Mouse (Mus musculus): Measurements from ENCODE around the gene Cwh43. TPM values are rescaled to one million over a fixed set of nuclear protein-coding genes. Genes with fewer than 3 reads are reported as not detected.
A peak's percentile ranks its signal among the peaks of the same experiment; 100 is the strongest.
"Not testable (repeated sequence)": the region's sequence is repeated elsewhere in the genome, so short reads cannot be mapped to it uniquely, and the experiment has no call there.

The Cwh43 gene
- total RNA-seq, 2 experiments from 2014 or later, result 0.56 to 0.86 TPM

DNA sequence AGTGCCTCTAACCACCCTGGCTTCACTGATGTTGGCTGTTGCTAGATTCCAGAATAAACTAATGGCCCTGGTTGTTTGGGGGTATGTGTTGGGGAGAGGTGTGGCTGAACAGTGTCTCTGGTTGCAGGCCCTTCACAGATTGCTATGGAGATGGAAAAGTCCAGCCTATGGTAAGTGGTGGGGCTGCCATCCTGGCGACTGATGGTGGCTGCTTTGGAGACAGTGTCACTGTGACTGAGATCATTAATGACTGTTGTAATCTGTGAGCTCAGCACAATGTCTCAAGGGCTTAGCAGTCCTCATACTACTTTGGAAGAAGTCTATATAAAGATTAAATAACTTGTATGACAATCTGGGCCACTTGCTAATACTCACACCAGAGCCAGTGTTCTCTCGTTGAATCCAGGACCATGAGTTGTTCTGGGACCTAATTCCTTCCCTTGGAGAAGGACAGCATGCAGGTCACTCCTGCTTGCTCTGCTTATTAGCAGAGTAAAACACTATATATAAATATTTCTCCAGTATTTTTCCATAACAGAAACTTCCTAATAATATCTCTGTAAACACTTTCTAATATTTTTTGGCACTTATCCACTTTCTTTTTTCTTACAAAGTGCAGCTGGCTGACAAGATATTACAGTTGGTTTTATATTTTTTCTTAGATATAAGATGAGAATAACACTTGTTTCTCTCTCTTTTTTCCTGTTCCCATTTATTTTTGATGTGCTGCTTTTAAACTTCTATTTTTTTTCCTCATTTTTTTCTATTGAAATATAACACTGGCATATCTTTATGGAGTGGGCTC lies 48.8 kb downstream of the Cwh43 start:
- no peak for TF ChIP-seq CTCF (conservative IDR thresholded peaks at IDR 0.05)

GRCm38 (mm10) chr5:73455307-73455687 lies 49.4 kb downstream of the Cwh43 start:
- DNase-seq (ENCODE audit: low spot score in 2 of 2), result no peak
- Histone ChIP-seq H3K27ac (no peak overlapping the region), H3K4me3 (no peak overlapping the region)
- TF ChIP-seq CTCF (conservative IDR thresholded peaks at IDR 0.05), result no peak

More for the DNA sequence above, 48.8 kb downstream of the Cwh43 start:
- H3K27ac ChIP-seq, result no peak overlapping the region
- DNase-seq (ENCODE audit: low spot score in 2 of 2), result no peak
- no peak overlapping the region for H3K4me3 ChIP-seq

DNA sequence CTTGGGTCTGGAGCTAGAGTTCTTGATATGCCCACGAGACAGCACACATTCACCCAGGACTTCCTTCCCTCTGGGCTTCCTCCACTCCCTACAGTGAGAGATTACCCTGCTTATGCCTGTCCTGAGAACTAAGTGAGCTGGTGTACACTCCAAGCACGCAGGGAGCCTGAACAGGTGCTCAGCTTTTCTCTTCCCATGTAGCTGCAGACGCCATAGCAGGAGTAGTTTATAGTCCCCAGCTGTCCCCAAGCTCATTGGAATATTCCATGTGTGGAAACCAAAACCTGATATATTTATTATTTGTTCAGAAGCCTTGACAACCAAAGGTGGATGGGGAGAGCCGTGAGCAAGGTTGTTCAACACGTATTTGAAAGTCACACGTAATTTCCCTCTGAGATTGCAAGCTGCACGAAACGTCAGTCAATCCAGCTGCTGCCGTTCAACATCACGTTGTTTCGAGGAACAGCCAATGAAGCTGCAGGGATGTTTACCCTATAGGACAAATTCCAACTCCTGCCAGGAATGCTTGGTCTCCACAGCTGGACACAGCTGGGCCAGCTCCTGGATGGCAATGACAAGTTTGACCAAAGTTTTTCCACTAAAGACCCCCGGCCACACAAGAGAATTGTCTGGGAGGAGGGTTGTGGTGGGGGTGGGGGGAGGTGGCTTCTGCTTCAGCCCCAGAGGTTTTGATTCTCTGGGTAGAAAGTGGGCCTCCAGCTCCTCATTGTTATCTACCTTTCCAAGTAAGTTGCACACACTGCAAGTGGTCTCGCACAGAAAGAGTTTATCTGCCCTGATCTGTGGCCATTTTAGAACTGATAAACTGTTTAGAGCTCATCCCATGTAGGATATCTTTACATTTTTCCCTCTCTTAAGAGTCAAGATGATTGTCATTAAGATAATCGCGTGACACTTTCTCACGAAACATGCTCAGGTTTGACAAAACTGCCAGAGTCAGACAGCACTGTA lies 62.9 kb downstream of the Cwh43 start:
- H3K4me3 ChIP-seq, result no peak overlapping the region
- DNase-seq (ENCODE audit: low spot score in 2 of 2), result no peak
- no peak overlapping the region for H3K27ac ChIP-seq
- TF ChIP-seq CTCF (conservative IDR thresholded peaks at IDR 0.05), result no peak

DNA sequence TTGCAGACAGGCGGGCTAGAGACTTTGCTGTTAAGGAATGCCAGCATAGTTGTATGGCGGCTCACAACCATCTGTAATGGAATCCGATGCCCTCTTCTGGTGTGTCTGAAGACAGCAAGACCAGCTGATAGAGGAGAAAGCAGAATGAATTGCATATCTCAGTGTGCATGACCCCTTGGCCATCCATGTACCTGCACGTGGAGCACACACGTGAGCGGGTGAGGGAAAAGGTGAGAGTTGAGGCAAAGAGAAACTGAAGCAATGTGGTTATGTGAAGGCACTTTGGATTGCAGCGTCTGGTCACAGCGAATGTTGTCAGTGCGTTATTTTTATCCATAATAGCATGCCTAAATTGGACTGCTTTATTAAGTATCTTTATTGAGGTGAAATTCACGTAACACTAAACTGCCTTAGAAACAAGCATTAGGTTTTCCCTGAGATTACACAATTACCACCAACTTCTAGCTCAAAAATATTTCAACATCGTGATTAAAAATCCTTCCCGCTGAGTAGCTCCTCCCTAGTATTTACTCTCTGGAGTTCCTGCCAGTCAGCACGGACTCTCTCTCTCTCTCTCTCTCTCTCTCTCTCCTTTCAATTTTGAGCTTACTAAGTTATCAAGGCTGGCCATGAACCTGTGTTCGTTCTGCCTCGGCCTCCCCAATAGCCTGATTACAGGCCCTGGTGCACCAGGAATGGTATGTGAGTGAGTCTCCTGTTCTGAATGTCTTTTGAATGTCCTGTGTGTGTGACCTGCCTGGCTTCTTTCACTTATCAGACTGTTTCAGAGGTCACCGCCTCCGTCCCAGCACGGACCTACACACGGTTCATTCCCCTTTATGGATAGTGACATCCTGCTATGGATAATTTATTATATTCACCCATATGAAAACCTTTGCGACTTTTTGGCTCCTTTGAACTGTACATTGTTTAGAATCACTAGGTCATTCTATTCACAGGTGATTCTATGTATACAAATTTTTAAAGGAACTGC lies 68.8 kb downstream of the Cwh43 start:
- TF ChIP-seq CTCF (conservative IDR thresholded peaks at IDR 0.05), result no peak
- no peak for DNase-seq (ENCODE audit: low spot score in 2 of 2)
- H3K27ac ChIP-seq, result no peak overlapping the region

DNA sequence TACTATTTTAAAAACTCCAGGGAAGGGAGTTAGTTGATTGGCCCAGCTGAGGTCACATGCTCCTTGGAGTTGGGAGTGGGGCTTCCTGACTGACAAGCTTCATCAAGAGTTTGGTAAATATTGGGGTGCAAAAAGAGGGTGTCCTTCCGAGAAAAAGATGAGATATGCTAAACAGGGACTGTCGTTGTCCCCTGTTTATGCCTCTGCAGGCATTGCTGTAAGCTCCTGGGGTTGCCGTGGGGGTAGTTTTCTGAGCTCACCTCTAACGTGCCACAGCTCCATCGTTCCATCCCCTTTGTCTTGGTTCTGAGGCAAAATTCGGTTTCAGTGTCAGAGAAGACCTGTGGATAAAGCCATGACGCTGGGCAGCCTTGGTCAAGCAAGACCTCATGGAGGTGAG lies 74.8 kb downstream of the Cwh43 start, which contains the start of gene Dcun1d4:
TSS of gene Dcun1d4 (plus strand) at position 301 of the 400 bp plus-strand sequence.
- DNase-seq (ENCODE audit: low spot score in 2 of 2), result no peak
- Histone ChIP-seq H3K4me3 (no peak within 1 kb of the TSS), H3K27ac (no peak within 1 kb of the TSS)
- TF ChIP-seq CTCF (conservative IDR thresholded peaks at IDR 0.05), result no peak

More for the DNA sequence above, 68.8 kb downstream of the Cwh43 start:
- no peak overlapping the region for H3K4me3 ChIP-seq

- no peak overlapping the region for H3K4me3 ChIP-seq
- H3K27ac ChIP-seq, result no peak overlapping the region
- TF ChIP-seq CTCF (conservative IDR thresholded peaks at IDR 0.05), result no peak
- DNase-seq (ENCODE audit: low spot score in 2 of 2), result no peak
These were observed 75.5 kb downstream of the Cwh43 start for GRCm38 (mm10) chr5:73481401-73481800.

DNA sequence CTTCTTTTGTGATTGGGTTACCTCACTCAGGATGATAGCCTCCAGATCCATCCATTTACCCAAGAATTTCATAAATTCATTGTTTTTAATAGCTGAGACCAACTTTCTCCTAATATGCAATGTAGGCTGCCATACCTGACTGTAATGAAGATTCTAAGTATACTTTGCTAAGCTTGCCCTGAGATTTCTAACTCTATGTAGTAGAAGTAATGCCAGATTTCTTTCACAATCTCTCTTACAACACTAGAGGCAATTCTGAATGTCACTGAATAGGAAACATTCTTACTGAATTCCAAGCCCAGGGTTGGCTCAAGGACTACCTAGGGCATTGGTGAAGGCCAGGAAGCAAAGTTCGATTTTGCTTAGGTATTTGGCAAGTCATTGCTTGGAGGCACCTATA lies 76.5 kb downstream of the Cwh43 start:
- not testable (repeated sequence) for DNase-seq (ENCODE audit: low spot score in 2 of 2); H3K4me3 ChIP-seq; H3K27ac ChIP-seq

- no peak for DNase-seq (ENCODE audit: low spot score in 2 of 2)
- Histone ChIP-seq H3K27ac (no peak overlapping the region), H3K4me3 (no peak overlapping the region)
- TF ChIP-seq CTCF (conservative IDR thresholded peaks at IDR 0.05), result no peak
These were observed 78.2 kb downstream of the Cwh43 start for GRCm38 (mm10) chr5:73484016-73484615.

- Histone ChIP-seq H3K27ac (no peak overlapping the region), H3K4me3 (no peak overlapping the region)
- TF ChIP-seq CTCF (conservative IDR thresholded peaks at IDR 0.05), result no peak
- DNase-seq (ENCODE audit: low spot score in 2 of 2), result no peak
These were observed 80.6 kb downstream of the Cwh43 start for GRCm38 (mm10) chr5:73486451-73486850.

DNA sequence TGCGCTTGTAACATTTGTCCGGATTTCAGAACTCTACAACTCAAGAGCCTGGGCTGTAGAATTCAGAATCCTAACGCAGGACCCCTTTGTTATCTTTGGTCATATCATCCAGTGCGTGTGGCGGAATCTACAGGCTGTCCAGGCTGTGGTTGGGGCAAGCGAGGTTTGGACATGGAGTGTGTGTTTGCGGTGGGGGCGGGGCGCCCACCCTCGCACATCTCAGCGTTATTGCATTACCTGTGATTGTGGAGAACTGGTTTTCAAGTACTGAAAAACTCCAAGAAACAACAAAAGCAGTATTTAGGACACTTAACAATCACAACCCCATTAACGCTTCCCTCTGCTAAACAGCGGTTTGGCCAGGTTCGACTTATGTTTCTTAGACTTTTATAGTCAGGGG lies 84.0 kb downstream of the Cwh43 start:
- H3K4me3 ChIP-seq, result peak overlapping the region; percentile 93

GRCm38 (mm10) chr5:73490596-73491073 lies 84.8 kb downstream of the Cwh43 start:
- H3K27ac ChIP-seq, result peak overlapping the region; percentile 93
- peak overlapping the region; percentile 93 for H3K4me3 ChIP-seq
- TF ChIP-seq CTCF (conservative IDR thresholded peaks at IDR 0.05), result peak; percentile 72
- peak; percentile 99 to 100 for DNase-seq (ENCODE audit: low spot score in 2 of 2)

More for the DNA sequence above, 84.0 kb downstream of the Cwh43 start:
- no peak for DNase-seq (ENCODE audit: low spot score in 2 of 2)
- peak overlapping the region; percentile 85 for H3K27ac ChIP-seq
- TF ChIP-seq CTCF (conservative IDR thresholded peaks at IDR 0.05), result no peak
